In genomic region chr14:44002169-44002568, GRCm38 (mm10) we compare ENCODE assay signal across 40 mouse cellular contexts. TPM values are rescaled to one million over a fixed set of nuclear protein-coding genes. Genes with fewer than 3 reads are reported as not detected.
"Had no signal": no experiment of that assay in that cellular context is flagged by ENCODE, and none has a peak within 500 bp of the region (broad histone marks: within the 10 kb centered on the region; RNA-seq: fewer than 3 reads in every experiment).

Gene Ang6, minus strand, starts transcription at chr14:44002269.

- H3K27me3 ChIP-seq: embryonic facial prominence, embryonic 12.5 days; embryonic facial prominence, embryonic 13.5 days; embryonic facial prominence, embryonic 15.5 days; forebrain, embryonic 12.5 days; forebrain, embryonic 13.5 days; forebrain, embryonic 15.5 days had no signal

- H3K36me3 ChIP-seq: embryonic facial prominence, embryonic 10.5 days; embryonic facial prominence, embryonic 12.5 days; embryonic facial prominence, embryonic 13.5 days; embryonic facial prominence, embryonic 15.5 days; forebrain, embryonic 10.5 days; forebrain, embryonic 12.5 days; forebrain, embryonic 15.5 days had no signal

- H3K4me3 ChIP-seq: embryonic facial prominence, embryonic 10.5 days; embryonic facial prominence, embryonic 12.5 days; embryonic facial prominence, embryonic 13.5 days; embryonic facial prominence, embryonic 15.5 days; erythroblast, embryonic 14.5 days; forebrain, embryonic 10.5 days; forebrain, embryonic 12.5 days; forebrain, embryonic 13.5 days; forebrain, embryonic 15.5 days; gastrocnemius, adult 2 months; heart, adult 2 months had no signal

- H3K4me2 ChIP-seq: embryonic facial prominence, embryonic 12.5 days; embryonic facial prominence, embryonic 13.5 days; embryonic facial prominence, embryonic 15.5 days; forebrain, embryonic 12.5 days; forebrain, embryonic 13.5 days; forebrain, embryonic 15.5 days had no signal

- DNase-seq: cerebellum, adult 8-10 months; cerebellum, adult 9-10 months; cerebellum, adult 9-11 months; cerebellum, postnatal 10 days; cerebellum, postnatal 14 days; cerebellum, postnatal 25 days; cerebellum, postnatal 36 days; embryo, embryonic 11 days; forebrain, postnatal 0 days; gastrocnemius, adult 2 months; gastrocnemius, postnatal 10 days; gastrocnemius, postnatal 14 days; gastrocnemius, postnatal 25 days; gastrocnemius, postnatal 36 days; heart, adult 11 months; heart, adult 18-20 months; heart, adult 2 months had no signal

- H3K27ac ChIP-seq: embryonic facial prominence, embryonic 10.5 days; embryonic facial prominence, embryonic 12.5 days; embryonic facial prominence, embryonic 13.5 days; embryonic facial prominence, embryonic 15.5 days; forebrain, embryonic 10.5 days; forebrain, embryonic 12.5 days; forebrain, embryonic 13.5 days; forebrain, embryonic 15.5 days; gastrocnemius, adult 2 months; heart, adult 2 months had no signal

- ATAC-seq: forebrain, embryonic 13.5 days; forebrain, embryonic 14.5 days; forebrain, embryonic 15.5 days; forebrain, embryonic 16.5 days; forebrain, postnatal 0 days had no signal

- H3K4me1 ChIP-seq: embryonic facial prominence, embryonic 10.5 days; embryonic facial prominence, embryonic 12.5 days; embryonic facial prominence, embryonic 13.5 days; embryonic facial prominence, embryonic 15.5 days; forebrain, embryonic 10.5 days; forebrain, embryonic 12.5 days; forebrain, embryonic 13.5 days; forebrain, embryonic 15.5 days had no signal

- H3K9ac ChIP-seq: embryonic facial prominence, embryonic 12.5 days; embryonic facial prominence, embryonic 13.5 days; embryonic facial prominence, embryonic 15.5 days; forebrain, embryonic 12.5 days; forebrain, embryonic 13.5 days; forebrain, embryonic 15.5 days; forebrain, postnatal 0 days had no signal

- H3K9me3 ChIP-seq: embryonic facial prominence, embryonic 10.5 days; embryonic facial prominence, embryonic 12.5 days; embryonic facial prominence, embryonic 13.5 days; embryonic facial prominence, embryonic 15.5 days; forebrain, embryonic 10.5 days; forebrain, embryonic 12.5 days; forebrain, embryonic 13.5 days; forebrain, embryonic 15.5 days had no signal

RNA-seq across cellular contexts. Expression of gene Ang6, which starts in this region (rescaled TPM):
- total RNA-seq: common myeloid progenitor, adult 5-6 weeks; forebrain, postnatal 0 days; gastrocnemius, adult 18-20 months; gastrocnemius, adult 2 months; gastrocnemius, adult 8-10 months; gastrocnemius, postnatal 10 days; gastrocnemius, postnatal 14 days; gastrocnemius, postnatal 25 days; gastrocnemius, postnatal 36 days; gastrocnemius, postnatal 4 days; granulocyte monocyte progenitor cell, adult 5-6 weeks; heart, adult 18-20 months; heart, adult 2 months; heart, adult 8-10 months had no signal
- polyA plus RNA-seq: cortical plate, adult 2 months; embryonic facial prominence, embryonic 10.5 days; embryonic facial prominence, embryonic 11.5 days; embryonic facial prominence, embryonic 12.5 days; embryonic facial prominence, embryonic 13.5 days; embryonic facial prominence, embryonic 14.5 days; embryonic facial prominence, embryonic 15.5 days; erythroblast, embryonic 14.5 days; forebrain, embryonic 10.5 days; forebrain, embryonic 11.5 days; forebrain, embryonic 12.5 days; forebrain, embryonic 13.5 days; forebrain, embryonic 14.5 days; forebrain, embryonic 15.5 days; forebrain, embryonic 16.5 days; forebrain, postnatal 0 days; frontal cortex, adult 2 months; gonadal fat pad, adult 2 months; heart, adult 2 months had no signal
